Mouse (Mus musculus) left cerebral cortex, adult 18-20 months (tissue): ENCODE results near the gene Olfr68. TPM values are rescaled to one million over a fixed set of nuclear protein-coding genes. Genes with fewer than 3 reads are reported as not detected.
"Not testable (repeated sequence)": the region's sequence is repeated elsewhere in the genome, so short reads cannot be mapped to it uniquely, and the experiment has no call there.

Source experiments
- DNase-seq, 2 experiments: peaks; one replicate each; pipeline ENCODE4 v3.0.0; 2021 to 2022; ENCODE audit warnings: low spot score in 2 of 2, mixed read lengths in 1 of 2
- total RNA-seq, 2 experiments: library from RNA; stranded (reverse); gene quantifications; 2 replicates each; pipeline ENCODE4 v1.2.3; 2021

The Olfr68 gene
- total RNA-seq, 2 experiments from 2014 or later, result not detected

GRCm38 (mm10) chr7:103771494-103771893, 8.0 kb downstream of the Olfr68 start, which contains the start of gene Olfr69:
Olfr69 (minus strand) TSS chr7:103771594.
- DNase-seq, result no peak

DNA sequence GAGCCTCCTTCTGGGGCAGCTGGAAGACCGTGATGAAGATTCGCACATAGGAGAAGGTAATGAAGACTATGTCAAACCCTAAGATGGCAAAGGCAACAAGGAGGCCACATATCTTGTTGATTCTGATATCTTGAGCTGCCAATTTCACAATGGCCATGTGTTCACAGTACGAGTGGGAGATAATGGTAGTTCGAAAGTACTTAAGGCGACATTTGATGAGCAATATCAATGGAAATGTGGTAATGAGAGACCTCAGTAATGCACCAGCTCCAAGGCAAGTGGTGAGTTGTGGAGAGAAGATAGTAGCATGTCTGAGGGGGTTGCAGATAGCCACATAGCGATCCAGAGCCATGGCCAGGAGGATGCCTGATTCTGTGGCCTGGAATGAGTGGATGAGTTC, 11.8 kb downstream of the Olfr68 start:
- not testable (repeated sequence) for DNase-seq

DNA sequence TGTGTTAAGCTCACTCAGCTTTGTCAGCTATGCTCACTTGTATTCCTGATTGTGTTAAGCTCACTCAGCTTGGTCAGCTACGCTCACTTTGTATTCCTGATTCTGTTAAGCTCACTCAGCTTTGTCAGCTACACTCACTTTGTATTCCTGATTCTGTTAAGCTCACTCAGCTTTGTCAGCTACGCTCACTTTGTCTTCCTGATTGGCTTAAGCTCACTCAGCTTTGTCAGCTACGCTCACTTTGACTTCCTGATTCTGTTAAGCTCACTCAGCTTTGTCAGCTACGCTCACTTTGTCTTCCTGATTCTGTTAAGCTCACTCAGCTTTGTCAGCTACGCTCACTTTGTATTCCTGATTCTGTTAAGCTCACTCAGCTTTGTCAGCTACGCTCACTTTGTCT, 17.3 kb downstream of the Olfr68 start:
- DNase-seq, result not testable (repeated sequence)

DNA sequence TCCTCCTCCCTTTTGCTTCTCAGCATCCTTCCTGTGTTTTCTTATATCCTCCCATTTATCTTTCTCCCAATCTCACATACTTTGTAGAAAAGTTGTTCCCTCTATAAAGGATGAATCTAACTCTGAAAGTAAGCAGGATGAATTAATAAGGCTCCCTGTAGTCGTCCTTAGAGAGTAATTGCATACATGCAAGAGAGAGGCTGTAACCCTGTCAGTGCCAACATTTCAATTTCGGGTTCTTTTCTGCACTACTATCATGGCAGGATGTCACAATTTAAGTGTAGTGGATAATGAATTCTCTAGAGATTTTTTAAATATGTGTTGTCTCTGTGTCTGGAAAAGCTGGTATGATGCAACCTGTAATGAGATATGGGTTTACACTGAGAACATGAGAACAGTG, 22.3 kb downstream of the Olfr68 start, which contains the start of gene Olfr630:
Gene Olfr630 (minus strand): TSS at position 101 of the 400 bp plus-strand sequence.
- DNase-seq, result no peak

GRCm38 (mm10) chr7:103744843-103745242, 34.7 kb downstream of the Olfr68 start, which contains the start of gene Olfr629:
Olfr629 (minus strand) TSS chr7:103744943.
- DNase-seq, result no peak

DNA sequence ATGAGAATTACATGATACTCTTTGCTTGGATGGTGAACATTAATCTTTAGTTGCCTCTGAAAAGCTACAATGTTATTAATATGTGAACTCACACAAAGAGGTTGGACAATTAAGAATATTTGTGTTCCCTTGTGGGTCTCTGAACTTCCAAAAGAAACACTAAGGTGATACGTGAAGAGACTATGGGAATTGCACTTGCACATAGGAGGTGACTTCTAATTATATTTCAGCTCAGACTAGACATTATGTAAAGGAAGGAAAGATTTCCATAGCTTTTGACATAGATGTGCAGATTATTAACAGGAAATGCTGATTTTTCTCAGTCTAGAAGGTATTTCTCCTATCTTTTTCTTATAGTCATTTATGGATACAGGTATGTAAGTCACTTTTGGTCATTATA, 49.4 kb downstream of the Olfr68 start, which contains the start of gene Olfr628:
Gene Olfr628 (plus strand): TSS at position 301 of the 400 bp plus-strand sequence.
- DNase-seq, result no peak

Other genes starting within 250 kb of the Olfr68 start
- not detected for gene Olfr612, start 237.0 kb downstream of the Olfr68 start, total RNA-seq
- gene Olfr613, start 231.6 kb downstream of the Olfr68 start, total RNA-seq, result not detected
- not detected for gene Olfr615, start 223.6 kb downstream of the Olfr68 start, total RNA-seq
- not detected for gene Olfr616, start 210.6 kb downstream of the Olfr68 start, total RNA-seq
- gene Olfr617, start 206.6 kb downstream of the Olfr68 start, total RNA-seq, result not detected
- not detected for gene Olfr618, start 189.6 kb downstream of the Olfr68 start, total RNA-seq
- gene Olfr619, start 179.1 kb downstream of the Olfr68 start, total RNA-seq, result not detected
- not detected for gene Olfr620, start 167.2 kb downstream of the Olfr68 start, total RNA-seq
- not detected for gene Olfr622, start 137.0 kb downstream of the Olfr68 start, total RNA-seq
- not detected for gene Olfr623, start 116.0 kb downstream of the Olfr68 start, total RNA-seq
- under 1 TPM in 1 of 2 experiments, not detected in 1; 0.07 TPM for gene Olfr624, start 108.5 kb downstream of the Olfr68 start, total RNA-seq
- not detected for gene Olfr625-ps1, start 97.0 kb downstream of the Olfr68 start, total RNA-seq
- not detected for gene Olfr243, start 65.0 kb downstream of the Olfr68 start, total RNA-seq
- not detected for gene Olfr628, start 49.3 kb downstream of the Olfr68 start, total RNA-seq
- gene Olfr629, start 34.8 kb downstream of the Olfr68 start, total RNA-seq, result not detected
- gene Olfr630, start 22.4 kb downstream of the Olfr68 start, total RNA-seq, result not detected
- not detected for gene Olfr69, start 8.1 kb downstream of the Olfr68 start, total RNA-seq
- gene Olfr67, start 12.1 kb upstream of the Olfr68 start, total RNA-seq, result not detected
- 10 to 100 TPM; 40.8 to 52.6 TPM for gene Hbb-bt, start 34.3 kb upstream of the Olfr68 start, total RNA-seq
- 100 to 1,000 TPM; 337 to 460 TPM for gene Hbb-bs, start 48.4 kb upstream of the Olfr68 start, total RNA-seq
- not detected for gene Hbb-bh2, start 60.8 kb upstream of the Olfr68 start, total RNA-seq
- gene Hbb-bh1, start 63.5 kb upstream of the Olfr68 start, total RNA-seq, result not detected
- gene Hbb-y, start 73.5 kb upstream of the Olfr68 start, total RNA-seq, result not detected
- gene Olfr66, start 106.6 kb upstream of the Olfr68 start, total RNA-seq, result not detected
- gene Olfr64, start 114.8 kb upstream of the Olfr68 start, total RNA-seq, result not detected
- not detected for gene Olfr65, start 123.8 kb upstream of the Olfr68 start, total RNA-seq
- not detected for gene Olfr631, start 149.1 kb upstream of the Olfr68 start, total RNA-seq
- gene Olfr632, start 154.6 kb upstream of the Olfr68 start, total RNA-seq, result not detected
- gene Olfr633, start 164.7 kb upstream of the Olfr68 start, total RNA-seq, result not detected
- under 1 TPM in 1 of 2 experiments, not detected in 1; 0.05 TPM for gene Olfr635, start 191.5 kb upstream of the Olfr68 start, total RNA-seq
- gene Olfr638, start 219.0 kb upstream of the Olfr68 start, total RNA-seq, result not detected
- gene Olfr639, start 237.6 kb upstream of the Olfr68 start, total RNA-seq, result under 1 TPM; 0.07 to 0.09 TPM
- gene Olfr640, start 245.9 kb upstream of the Olfr68 start, total RNA-seq, result not detected